Mouse (Mus musculus): ENCODE results near the gene Ubash3b. TPM values are rescaled to one million over a fixed set of nuclear protein-coding genes. Genes with fewer than 3 reads are reported as not detected.

Gene Ubash3b
- polyA plus RNA-seq, 1 experiment from 2014 or later, result 24.1 TPM

- 51% methylated on average over 11 of the region's 11 CpGs for WGBS
- no peaks in the 10 kb centered on the region for H3K9me3 ChIP-seq
- no peak for ATAC-seq (ENCODE audit: low FRiP score, low read depth)
- no peak overlapping the region for H3K4me3 ChIP-seq
- H3K36me3 ChIP-seq, result peaks cover 4% of the 10 kb centered on the region; the same call in 1 of the 2 replicates
- peaks cover 16% of the 10 kb centered on the region for H3K4me1 ChIP-seq
- H3K27me3 ChIP-seq (replicated peaks), result no peaks in the 10 kb centered on the region; the same call in 1 of the 2 replicates
- no peak overlapping the region for H3K27ac ChIP-seq
- H3K4me2 ChIP-seq (replicated peaks), result no peak overlapping the region
- H3K9ac ChIP-seq, result no peak overlapping the region
Observed at GRCm38 (mm10) chr9:41051080-41051932, 110.2 kb downstream of the Ubash3b start.

- no peak overlapping the region for H3K27ac ChIP-seq
- H3K9me3 ChIP-seq, result no peaks in the 10 kb centered on the region
- H3K9ac ChIP-seq, result no peak overlapping the region
- peaks cover 16% of the 10 kb centered on the region for H3K4me1 ChIP-seq
- H3K36me3 ChIP-seq, result peaks cover 4% of the 10 kb centered on the region; the same call in 1 of the 2 replicates
- WGBS, result 71% methylated on average over 12 of the region's 12 CpGs
- no peak overlapping the region for H3K4me2 ChIP-seq (replicated peaks)
- ATAC-seq (ENCODE audit: low FRiP score, low read depth), result no peak
- no peak overlapping the region for H3K4me3 ChIP-seq
- H3K27me3 ChIP-seq (replicated peaks), result no peaks in the 10 kb centered on the region; the same call in 1 of the 2 replicates
Observed at GRCm38 (mm10) chr9:41050331-41051079, 111.0 kb downstream of the Ubash3b start.

- Histone ChIP-seq H3K9ac (no peak overlapping the region), H3K4me2 (replicated peaks) (no peak overlapping the region), H3K27ac (no peak overlapping the region), H3K36me3 (peaks cover 4% of the 10 kb centered on the region; the same call in 1 of the 2 replicates), H3K9me3 (no peaks in the 10 kb centered on the region), H3K4me1 (peaks cover 16% of the 10 kb centered on the region), H3K27me3 (replicated peaks) (no peaks in the 10 kb centered on the region), H3K4me3 (no peak overlapping the region)
- WGBS, result 92% methylated on average over 7 of the region's 7 CpGs
- no peak for ATAC-seq (ENCODE audit: low FRiP score, low read depth)
Observed at GRCm38 (mm10) chr9:41049282-41049681, 112.2 kb downstream of the Ubash3b start.

- H3K27ac ChIP-seq, result no peak overlapping the region
- H3K4me2 ChIP-seq (replicated peaks), result no peak overlapping the region
- H3K9ac ChIP-seq, result no peak overlapping the region
- ATAC-seq (ENCODE audit: low FRiP score, low read depth), result no peak
- H3K36me3 ChIP-seq, result peaks cover 4% of the 10 kb centered on the region; the same call in 1 of the 2 replicates
- H3K9me3 ChIP-seq, result no peaks in the 10 kb centered on the region
- no peak overlapping the region for H3K4me3 ChIP-seq
- peaks cover 16% of the 10 kb centered on the region for H3K4me1 ChIP-seq
- WGBS, result 89% methylated on average over 3 of the region's 3 CpGs
- no peaks in the 10 kb centered on the region for H3K27me3 ChIP-seq (replicated peaks)
Observed at GRCm38 (mm10) chr9:41048820-41049219, 112.7 kb downstream of the Ubash3b start.

- H3K36me3 ChIP-seq, result peaks cover 4% of the 10 kb centered on the region; the same call in 1 of the 2 replicates
- H3K9ac ChIP-seq, result no peak overlapping the region
- peaks cover 16% of the 10 kb centered on the region for H3K4me1 ChIP-seq
- H3K4me2 ChIP-seq (replicated peaks), result no peak overlapping the region
- H3K9me3 ChIP-seq, result no peaks in the 10 kb centered on the region
- H3K27ac ChIP-seq, result no peak overlapping the region
- H3K4me3 ChIP-seq, result no peak overlapping the region
- no peak for ATAC-seq (ENCODE audit: low FRiP score, low read depth)
- whole genome bisulfite sequencing, result 96% methylated on average over 7 of the region's 7 CpGs
- H3K27me3 ChIP-seq (replicated peaks), result no peaks in the 10 kb centered on the region
Observed at GRCm38 (mm10) chr9:41048216-41048615, 113.3 kb downstream of the Ubash3b start.

- ATAC-seq (ENCODE audit: low FRiP score, low read depth), result no peak
- H3K27me3 ChIP-seq (replicated peaks), result no peaks in the 10 kb centered on the region
- H3K27ac ChIP-seq, result no peak overlapping the region
- no peak overlapping the region for H3K9ac ChIP-seq
- peaks cover 16% of the 10 kb centered on the region for H3K4me1 ChIP-seq
- H3K4me2 ChIP-seq (replicated peaks), result no peak overlapping the region
- H3K4me3 ChIP-seq, result no peak overlapping the region
- peaks cover 4% of the 10 kb centered on the region; the same call in 1 of the 2 replicates for H3K36me3 ChIP-seq
- 92% methylated on average over 2 of the region's 2 CpGs for WGBS
- H3K9me3 ChIP-seq, result no peaks in the 10 kb centered on the region
Observed at GRCm38 (mm10) chr9:41047654-41048053, 113.8 kb downstream of the Ubash3b start.

GRCm38 (mm10) chr9:41044626-41045025 is 116.9 kb downstream of the Ubash3b start:
- 22% methylated on average over 3 of the region's 3 CpGs for WGBS
- H3K27me3 ChIP-seq (replicated peaks), result no peaks in the 10 kb centered on the region
- no peak overlapping the region for H3K9ac ChIP-seq
- no peaks in the 10 kb centered on the region for H3K4me1 ChIP-seq
- no peak overlapping the region for H3K4me3 ChIP-seq
- no peaks in the 10 kb centered on the region for H3K9me3 ChIP-seq
- H3K4me2 ChIP-seq (replicated peaks), result no peak overlapping the region
- ATAC-seq (ENCODE audit: low FRiP score, low read depth), result no peak
- H3K27ac ChIP-seq, result no peak overlapping the region
- peaks cover 4% of the 10 kb centered on the region; the same call in 1 of the 2 replicates for H3K36me3 ChIP-seq

GRCm38 (mm10) chr9:41043641-41044040 is 117.9 kb downstream of the Ubash3b start:
- ATAC-seq (ENCODE audit: low FRiP score, low read depth), result no peak
- H3K9me3 ChIP-seq, result no peaks in the 10 kb centered on the region
- no peak overlapping the region for H3K27ac ChIP-seq
- no peaks in the 10 kb centered on the region for H3K4me1 ChIP-seq
- no peak overlapping the region for H3K9ac ChIP-seq
- 87% methylated on average over 5 of the region's 5 CpGs for WGBS
- H3K36me3 ChIP-seq, result peaks cover 4% of the 10 kb centered on the region; the same call in 1 of the 2 replicates
- H3K27me3 ChIP-seq (replicated peaks), result no peaks in the 10 kb centered on the region
- no peak overlapping the region for H3K4me3 ChIP-seq
- no peak overlapping the region for H3K4me2 ChIP-seq (replicated peaks)

- Histone ChIP-seq H3K9ac (no peak overlapping the region), H3K27ac (no peak overlapping the region), H3K9me3 (no peaks in the 10 kb centered on the region), H3K4me2 (replicated peaks) (no peak overlapping the region), H3K27me3 (replicated peaks) (no peaks in the 10 kb centered on the region), H3K4me1 (no peaks in the 10 kb centered on the region; the same call in 1 of the 2 replicates), H3K36me3 (no peaks in the 10 kb centered on the region), H3K4me3 (no peak overlapping the region)
- no peak for ATAC-seq (ENCODE audit: low FRiP score, low read depth)
- 86% methylated on average over 3 of the region's 3 CpGs for WGBS
Observed at GRCm38 (mm10) chr9:41041404-41041803, 120.1 kb downstream of the Ubash3b start.

GRCm38 (mm10) chr9:41038150-41038664 is 123.3 kb downstream of the Ubash3b start:
- WGBS, result 61% methylated on average over 9 of the region's 9 CpGs
- Histone ChIP-seq H3K4me3 (no peak overlapping the region), H3K27ac (no peak overlapping the region), H3K9me3 (no peaks in the 10 kb centered on the region), H3K4me2 (replicated peaks) (no peak overlapping the region), H3K9ac (no peak overlapping the region), H3K27me3 (replicated peaks) (no peaks in the 10 kb centered on the region), H3K36me3 (no peaks in the 10 kb centered on the region), H3K4me1 (no peaks in the 10 kb centered on the region; the same call in 1 of the 2 replicates)
- no peak for ATAC-seq (ENCODE audit: low FRiP score, low read depth)

GRCm38 (mm10) chr9:41031590-41032489 is 129.7 kb downstream of the Ubash3b start:
- 49% methylated on average over 18 of the region's 18 CpGs for whole genome bisulfite sequencing
- 0 out of 2 replicates have a peak, but pooled peaks cover 3% of the 10 kb centered on the region for H3K36me3 ChIP-seq
- H3K4me3 ChIP-seq, result no peak overlapping the region
- no peak overlapping the region for H3K9ac ChIP-seq
- no peaks in the 10 kb centered on the region for H3K9me3 ChIP-seq
- ATAC-seq (ENCODE audit: low FRiP score, low read depth), result no peak
- H3K27ac ChIP-seq, result peak overlapping the region; percentile 46; the same call in 1 of the 2 replicates
- H3K27me3 ChIP-seq (replicated peaks), result no peaks in the 10 kb centered on the region
- H3K4me1 ChIP-seq, result peaks cover 3% of the 10 kb centered on the region; the same call in 1 of the 2 replicates
- H3K4me2 ChIP-seq (replicated peaks), result peak overlapping the region; percentile 16; the same call in 1 of the 2 replicates

All from neural tube, embryonic 12.5 days (tissue).